Mouse (Mus musculus): Measurements from ENCODE around the gene Gm20458. TPM values are rescaled to one million over a fixed set of nuclear protein-coding genes. Genes with fewer than 3 reads are reported as not detected.

Gm20458 gene
- polyA plus RNA-seq, 1 experiment: 27.8 TPM

- no peak for DNase-seq
- 96% methylated on average over 7 of the region's 7 CpGs for WGBS
- Histone ChIP-seq H3K4me1 (replicated peaks; ENCODE audit: control insufficient read depth, insufficient read depth, low read length) (peaks cover 42% of the 10 kb centered on the region), H3K36me3 (ENCODE audit: control insufficient read depth, insufficient read depth, low read length) (no peaks in the 10 kb centered on the region), H3K27me3 (ENCODE audit: control insufficient read depth, insufficient read depth, low read length) (no peaks in the 10 kb centered on the region), H3K4me3 (ENCODE audit: control insufficient read depth, insufficient read depth, low read length) (no peak overlapping the region), H3K27ac (ENCODE audit: control insufficient read depth, insufficient read depth, low read length) (no peak overlapping the region)
- TF ChIP-seq POLR2A (IDR thresholded peaks at IDR 0.05; ENCODE audit: control insufficient read depth, extremely low read depth, insufficient read depth, low read length, poor library complexity) (no peak), CTCF (IDR thresholded peaks at IDR 0.05; ENCODE audit: borderline replicate concordance, control insufficient read depth, extremely low read depth, insufficient read depth, low read length, poor library complexity) (no peak)
Measured at GRCm38 (mm10) chr2:164421306-164421705, 39.5 kb upstream of the Gm20458 start.

- TF ChIP-seq POLR2A (IDR thresholded peaks at IDR 0.05; ENCODE audit: control insufficient read depth, extremely low read depth, insufficient read depth, low read length, poor library complexity): no peak
- no peak for TF ChIP-seq CTCF (IDR thresholded peaks at IDR 0.05; ENCODE audit: borderline replicate concordance, control insufficient read depth, extremely low read depth, insufficient read depth, low read length, poor library complexity)
- DNase-seq: no peak
- H3K27me3 ChIP-seq (ENCODE audit: control insufficient read depth, insufficient read depth, low read length): no peaks in the 10 kb centered on the region
- peaks cover 42% of the 10 kb centered on the region for H3K4me1 ChIP-seq (replicated peaks; ENCODE audit: control insufficient read depth, insufficient read depth, low read length)
- no peak overlapping the region for H3K4me3 ChIP-seq (ENCODE audit: control insufficient read depth, insufficient read depth, low read length)
- H3K27ac ChIP-seq (ENCODE audit: control insufficient read depth, insufficient read depth, low read length): peak overlapping the region; percentile 96
- H3K36me3 ChIP-seq (ENCODE audit: control insufficient read depth, insufficient read depth, low read length): no peaks in the 10 kb centered on the region
- WGBS: 93% methylated on average over 8 of the region's 8 CpGs
Measured at GRCm38 (mm10) chr2:164421979-164422378, 38.8 kb upstream of the Gm20458 start.

DNA sequence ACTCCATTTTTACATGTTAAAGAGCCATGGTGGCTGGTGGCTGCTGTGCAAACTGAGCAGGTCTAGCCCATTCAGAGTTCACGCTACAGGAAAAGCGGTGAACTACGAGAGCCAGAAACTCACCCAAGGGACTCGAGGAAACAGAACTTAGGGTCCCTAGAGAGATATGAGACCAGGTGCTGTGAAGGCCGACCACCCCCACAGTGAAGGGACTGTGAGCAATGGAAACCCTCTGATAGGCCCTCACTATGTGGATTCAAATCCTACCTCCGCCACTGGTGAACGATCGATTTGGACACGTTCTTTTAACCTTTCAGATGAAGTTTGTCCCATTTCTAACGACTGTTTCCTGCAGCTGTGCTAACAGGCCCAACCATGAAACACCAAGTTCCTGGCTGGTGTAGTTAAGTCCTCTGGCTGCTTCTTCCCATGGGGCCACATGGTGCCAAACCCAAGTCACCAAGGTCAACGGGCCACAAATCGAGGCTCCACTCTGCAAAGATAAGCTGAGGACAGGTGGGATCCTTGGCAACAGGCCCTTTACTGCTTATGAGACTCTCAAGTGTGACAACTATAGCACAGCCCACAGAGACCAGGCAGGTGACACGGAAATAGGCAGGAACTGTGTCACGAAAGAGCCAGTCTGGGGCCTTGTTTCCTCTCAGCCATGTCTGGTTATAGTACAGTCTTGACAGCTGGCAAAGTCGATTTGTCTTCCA is 37.9 kb upstream of the Gm20458 start:
- TF ChIP-seq POLR2A (IDR thresholded peaks at IDR 0.05; ENCODE audit: control insufficient read depth, extremely low read depth, insufficient read depth, low read length, poor library complexity) (no peak), CTCF (IDR thresholded peaks at IDR 0.05; ENCODE audit: borderline replicate concordance, control insufficient read depth, extremely low read depth, insufficient read depth, low read length, poor library complexity) (no peak)
- Histone ChIP-seq H3K4me3 (ENCODE audit: control insufficient read depth, insufficient read depth, low read length) (no peak overlapping the region), H3K27me3 (ENCODE audit: control insufficient read depth, insufficient read depth, low read length) (no peaks in the 10 kb centered on the region), H3K36me3 (ENCODE audit: control insufficient read depth, insufficient read depth, low read length) (no peaks in the 10 kb centered on the region), H3K27ac (ENCODE audit: control insufficient read depth, insufficient read depth, low read length) (peak overlapping the region; percentile 96), H3K4me1 (replicated peaks; ENCODE audit: control insufficient read depth, insufficient read depth, low read length) (peaks cover 40% of the 10 kb centered on the region)
- WGBS: 50% methylated on average over 15 of the region's 15 CpGs
- DNase-seq: no peak

GRCm38 (mm10) chr2:164423464-164423863 is 37.3 kb upstream of the Gm20458 start:
- H3K4me3 ChIP-seq (ENCODE audit: control insufficient read depth, insufficient read depth, low read length): no peak overlapping the region
- H3K27ac ChIP-seq (ENCODE audit: control insufficient read depth, insufficient read depth, low read length): peak overlapping the region; percentile 96
- H3K4me1 ChIP-seq (replicated peaks; ENCODE audit: control insufficient read depth, insufficient read depth, low read length): peaks cover 36% of the 10 kb centered on the region
- no peaks in the 10 kb centered on the region for H3K36me3 ChIP-seq (ENCODE audit: control insufficient read depth, insufficient read depth, low read length)
- TF ChIP-seq POLR2A (IDR thresholded peaks at IDR 0.05; ENCODE audit: control insufficient read depth, extremely low read depth, insufficient read depth, low read length, poor library complexity): no peak
- no peak for TF ChIP-seq CTCF (IDR thresholded peaks at IDR 0.05; ENCODE audit: borderline replicate concordance, control insufficient read depth, extremely low read depth, insufficient read depth, low read length, poor library complexity)
- WGBS: 93% methylated on average over 11 of the region's 11 CpGs
- H3K27me3 ChIP-seq (ENCODE audit: control insufficient read depth, insufficient read depth, low read length): no peaks in the 10 kb centered on the region
- DNase-seq: no peak

GRCm38 (mm10) chr2:164424406-164424805 is 36.4 kb upstream of the Gm20458 start:
- no peak for DNase-seq
- Histone ChIP-seq H3K27ac (ENCODE audit: control insufficient read depth, insufficient read depth, low read length) (no peak overlapping the region), H3K36me3 (ENCODE audit: control insufficient read depth, insufficient read depth, low read length) (no peaks in the 10 kb centered on the region), H3K4me1 (replicated peaks; ENCODE audit: control insufficient read depth, insufficient read depth, low read length) (peaks cover 31% of the 10 kb centered on the region), H3K4me3 (ENCODE audit: control insufficient read depth, insufficient read depth, low read length) (no peak overlapping the region), H3K27me3 (ENCODE audit: control insufficient read depth, insufficient read depth, low read length) (no peaks in the 10 kb centered on the region)
- no peak for TF ChIP-seq POLR2A (IDR thresholded peaks at IDR 0.05; ENCODE audit: control insufficient read depth, extremely low read depth, insufficient read depth, low read length, poor library complexity)
- no peak for TF ChIP-seq CTCF (IDR thresholded peaks at IDR 0.05; ENCODE audit: borderline replicate concordance, control insufficient read depth, extremely low read depth, insufficient read depth, low read length, poor library complexity)
- 96% methylated on average over 8 of the region's 8 CpGs for WGBS

DNA sequence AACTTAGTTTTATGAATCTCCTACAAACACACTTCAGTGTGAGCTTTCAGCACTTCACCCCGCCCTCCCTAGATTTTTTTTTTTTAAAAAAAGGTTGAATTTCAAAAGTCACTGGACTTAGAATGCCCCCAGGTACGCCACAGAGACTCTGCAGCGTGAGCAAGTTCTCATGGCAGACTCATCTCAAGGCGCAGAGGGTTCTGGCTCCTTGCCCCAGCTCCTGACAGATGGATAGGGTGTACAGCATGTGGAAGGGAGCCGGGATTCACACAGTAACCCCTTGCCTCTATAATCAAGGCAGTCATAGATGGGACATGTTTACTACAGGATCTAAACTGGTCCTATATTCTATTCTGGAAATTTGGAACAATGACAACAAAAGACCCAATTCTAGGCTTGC is 35.4 kb upstream of the Gm20458 start:
- H3K4me1 ChIP-seq (replicated peaks; ENCODE audit: control insufficient read depth, insufficient read depth, low read length): peaks cover 31% of the 10 kb centered on the region
- no peaks in the 10 kb centered on the region for H3K27me3 ChIP-seq (ENCODE audit: control insufficient read depth, insufficient read depth, low read length)
- no peaks in the 10 kb centered on the region for H3K36me3 ChIP-seq (ENCODE audit: control insufficient read depth, insufficient read depth, low read length)
- WGBS: 95% methylated on average over 5 of the region's 5 CpGs
- H3K27ac ChIP-seq (ENCODE audit: control insufficient read depth, insufficient read depth, low read length): no peak overlapping the region
- no peak for TF ChIP-seq CTCF (IDR thresholded peaks at IDR 0.05; ENCODE audit: borderline replicate concordance, control insufficient read depth, extremely low read depth, insufficient read depth, low read length, poor library complexity)
- TF ChIP-seq POLR2A (IDR thresholded peaks at IDR 0.05; ENCODE audit: control insufficient read depth, extremely low read depth, insufficient read depth, low read length, poor library complexity): no peak
- no peak overlapping the region for H3K4me3 ChIP-seq (ENCODE audit: control insufficient read depth, insufficient read depth, low read length)
- no peak for DNase-seq

All from thymus, adult 2 months (tissue).